Mouse (Mus musculus): ENCODE results near the gene Dnaja4. TPM values are rescaled to one million over a fixed set of nuclear protein-coding genes. Genes with fewer than 3 reads are reported as not detected.

Dnaja4 gene
- total and polyA plus RNA-seq, 2 experiments, result 2.2 to 3.5 TPM

- H3K9ac ChIP-seq (ENCODE audit: low read depth, low read length), result no peak overlapping the region
- peaks cover 2% of the 10 kb centered on the region for H3K4me1 ChIP-seq (ENCODE audit: control insufficient read depth, insufficient read depth, low read length)
- no peak for DNase-seq (ENCODE audit: extremely low read depth, low read depth, low spot score)
- TF ChIP-seq POLR2A (IDR thresholded peaks at IDR 0.05; ENCODE audit: extremely low read depth, insufficient read depth, low read length) (no peak), CTCF (IDR thresholded peaks at IDR 0.05; ENCODE audit: low read depth, low read length) (no peak)
- H3K27ac ChIP-seq (replicated peaks; ENCODE audit: insufficient read depth, low read depth, low read length), result no peak overlapping the region
- WGBS, result 94% methylated on average over 4 of the region's 4 CpGs
- no peak overlapping the region for H3K4me3 ChIP-seq (ENCODE audit: insufficient read depth, low read depth, low read length)
- H3K36me3 ChIP-seq (ENCODE audit: control insufficient read depth, insufficient read depth, low read length), result peaks cover 56% of the 10 kb centered on the region
- H3K27me3 ChIP-seq (ENCODE audit: control insufficient read depth, insufficient read depth, low read length), result no peaks in the 10 kb centered on the region
- no peaks in the 10 kb centered on the region for H3K79me2 ChIP-seq (ENCODE audit: control insufficient read depth, insufficient read depth, low read length)
Observed at GRCm38 (mm10) chr9:54722596-54722995, 23.9 kb downstream of the Dnaja4 start.

GRCm38 (mm10) chr9:54726315-54726714 is 27.6 kb downstream of the Dnaja4 start:
- Histone ChIP-seq H3K4me3 (ENCODE audit: insufficient read depth, low read depth, low read length) (no peak overlapping the region), H3K9ac (ENCODE audit: low read depth, low read length) (no peak overlapping the region), H3K4me1 (ENCODE audit: control insufficient read depth, insufficient read depth, low read length) (no peaks in the 10 kb centered on the region), H3K79me2 (ENCODE audit: control insufficient read depth, insufficient read depth, low read length) (peaks cover under 1% of the 10 kb centered on the region; the same call in 1 of the 2 replicates), H3K27ac (replicated peaks; ENCODE audit: insufficient read depth, low read depth, low read length) (no peak overlapping the region), H3K27me3 (ENCODE audit: control insufficient read depth, insufficient read depth, low read length) (no peaks in the 10 kb centered on the region), H3K36me3 (ENCODE audit: control insufficient read depth, insufficient read depth, low read length) (peaks cover 64% of the 10 kb centered on the region)
- WGBS, result 90% methylated on average over 5 of the region's 5 CpGs
- no peak for DNase-seq (ENCODE audit: extremely low read depth, low read depth, low spot score)
- TF ChIP-seq CTCF (IDR thresholded peaks at IDR 0.05; ENCODE audit: low read depth, low read length) (no peak), POLR2A (IDR thresholded peaks at IDR 0.05; ENCODE audit: extremely low read depth, insufficient read depth, low read length) (no peak)

- H3K4me3 ChIP-seq (ENCODE audit: insufficient read depth, low read depth, low read length), result no peak overlapping the region
- WGBS, result 95% methylated on average over 2 of the region's 2 CpGs
Observed at GRCm38 (mm10) chr9:54732122-54732521, 33.4 kb downstream of the Dnaja4 start.

GRCm38 (mm10) chr9:54733921-54734638 is 35.4 kb downstream of the Dnaja4 start, which contains the start of gene Wdr61:
Gene Wdr61 (minus strand): TSS chr9:54734519.
- Histone ChIP-seq H3K9ac (ENCODE audit: low read depth, low read length) (peak within 1 kb of the TSS; percentile 74), H3K4me3 (ENCODE audit: insufficient read depth, low read depth, low read length) (peak within 1 kb of the TSS; percentile 63), H3K27ac (replicated peaks; ENCODE audit: insufficient read depth, low read depth, low read length) (peak within 1 kb of the TSS; percentile 82), H3K36me3 (ENCODE audit: control insufficient read depth, insufficient read depth, low read length) (peaks cover 8% of the 10 kb centered on the region), H3K4me1 (ENCODE audit: control insufficient read depth, insufficient read depth, low read length) (peaks cover 12% of the 10 kb centered on the region; the same call in 1 of the 2 replicates), H3K79me2 (ENCODE audit: control insufficient read depth, insufficient read depth, low read length) (peaks cover 9% of the 10 kb centered on the region; the same call in 1 of the 2 replicates), H3K27me3 (ENCODE audit: control insufficient read depth, insufficient read depth, low read length) (no peaks in the 10 kb centered on the region)
- WGBS, result 1% methylated on average over 32 of the region's 32 CpGs
- DNase-seq (ENCODE audit: extremely low read depth, low read depth, low spot score), result peak; percentile 83
- TF ChIP-seq CTCF (IDR thresholded peaks at IDR 0.05; ENCODE audit: low read depth, low read length) (peak; percentile 47), POLR2A (IDR thresholded peaks at IDR 0.05; ENCODE audit: extremely low read depth, insufficient read depth, low read length) (peak; percentile 78; the same call in 1 of the 2 replicates)

More at GRCm38 (mm10) chr9:54732122-54732521, 33.4 kb downstream of the Dnaja4 start:
- Histone ChIP-seq H3K27ac (replicated peaks; ENCODE audit: insufficient read depth, low read depth, low read length) (no peak overlapping the region), H3K27me3 (ENCODE audit: control insufficient read depth, insufficient read depth, low read length) (no peaks in the 10 kb centered on the region), H3K9ac (ENCODE audit: low read depth, low read length) (no peak overlapping the region), H3K4me1 (ENCODE audit: control insufficient read depth, insufficient read depth, low read length) (peaks cover 12% of the 10 kb centered on the region; the same call in 1 of the 2 replicates), H3K79me2 (ENCODE audit: control insufficient read depth, insufficient read depth, low read length) (peaks cover 9% of the 10 kb centered on the region; the same call in 1 of the 2 replicates), H3K36me3 (ENCODE audit: control insufficient read depth, insufficient read depth, low read length) (peaks cover 26% of the 10 kb centered on the region)
- no peak for TF ChIP-seq POLR2A (IDR thresholded peaks at IDR 0.05; ENCODE audit: extremely low read depth, insufficient read depth, low read length)
- TF ChIP-seq CTCF (IDR thresholded peaks at IDR 0.05; ENCODE audit: low read depth, low read length), result no peak
- peak; percentile 46 for DNase-seq (ENCODE audit: extremely low read depth, low read depth, low spot score)

- 21% methylated on average over 11 of the region's 11 CpGs for WGBS
- H3K4me3 ChIP-seq (ENCODE audit: insufficient read depth, low read depth, low read length), result peak overlapping the region; percentile 63; the same call in 1 of the 2 replicates
- no peaks in the 10 kb centered on the region for H3K27me3 ChIP-seq (ENCODE audit: control insufficient read depth, insufficient read depth, low read length)
- H3K79me2 ChIP-seq (ENCODE audit: control insufficient read depth, insufficient read depth, low read length), result peaks cover 9% of the 10 kb centered on the region; the same call in 1 of the 2 replicates
- H3K4me1 ChIP-seq (ENCODE audit: control insufficient read depth, insufficient read depth, low read length), result peaks cover 12% of the 10 kb centered on the region; the same call in 1 of the 2 replicates
- no peak for DNase-seq (ENCODE audit: extremely low read depth, low read depth, low spot score)
- TF ChIP-seq POLR2A (IDR thresholded peaks at IDR 0.05; ENCODE audit: extremely low read depth, insufficient read depth, low read length) (no peak), CTCF (IDR thresholded peaks at IDR 0.05; ENCODE audit: low read depth, low read length) (no peak)
- H3K27ac ChIP-seq (replicated peaks; ENCODE audit: insufficient read depth, low read depth, low read length), result no peak overlapping the region
- peaks cover 3% of the 10 kb centered on the region; the same call in 1 of the 2 replicates for H3K36me3 ChIP-seq (ENCODE audit: control insufficient read depth, insufficient read depth, low read length)
- no peak overlapping the region for H3K9ac ChIP-seq (ENCODE audit: low read depth, low read length)
Observed at GRCm38 (mm10) chr9:54734639-54735252, 36.1 kb downstream of the Dnaja4 start.
